Mouse (Mus musculus) heart, postnatal 0 days (tissue): ENCODE data around the gene Kctd10. TPM values are rescaled to one million over a fixed set of nuclear protein-coding genes. Genes with fewer than 3 reads are reported as not detected.
A peak's percentile ranks its signal among the peaks of the same experiment; 100 is the strongest.

Source experiments
- ATAC-seq: fragments of 200-750 bp; cut with Nextera tagmentation; 2 replicates; pipeline ENCODE4 v1.8.0; 2017; ENCODE audit warnings: low read depth, moderate number of reproducible peaks, moderate library complexity; ENCODE audit not compliant: insufficient read depth
- DNase-seq: peaks from one replicate; pipeline ENCODE4 v3.0.0-alpha.2; 2016; ENCODE audit warnings: low spot score
- H3K27ac ChIP-seq: fragments of 300-500 bp; sonication (generic); 2 replicates; pipeline ENCODE4 v1.5.1; 2014; ENCODE audit warnings: low read depth, mild to moderate bottlenecking
- H3K27me3 ChIP-seq: fragments of 300-500 bp; sonication (generic); 2 replicates; pipeline ENCODE4 v1.6.1; 2014; ENCODE audit warnings: low read length, mixed read lengths; ENCODE audit not compliant: control insufficient read depth, insufficient read depth
- H3K36me3 ChIP-seq: fragments of 300-500 bp; sonication (generic); replicated peaks from 2 replicates; pipeline ENCODE4 v1.6.1; 2014; ENCODE audit warnings: low read length, mixed read lengths; ENCODE audit not compliant: control insufficient read depth, insufficient read depth
- H3K4me1 ChIP-seq: fragments of 300-500 bp; sonication (generic); 2 replicates; pipeline ENCODE4 v1.6.1; 2014; ENCODE audit warnings: antibody characterized with exemption; ENCODE audit not compliant: control insufficient read depth, insufficient read depth
- H3K4me2 ChIP-seq: fragments of 300-500 bp; sonication (generic); 2 replicates; pipeline ENCODE4 v1.6.1; 2014; ENCODE audit warnings: low read depth, mild to moderate bottlenecking, low read length, moderate library complexity
- H3K4me3 ChIP-seq: fragments of 300-500 bp; sonication (generic); 2 replicates; pipeline ENCODE4 v1.5.1; 2014; ENCODE audit warnings: low read depth, low read length
- H3K9ac ChIP-seq: fragments of 300-500 bp; sonication (generic); replicated peaks from 2 replicates; pipeline ENCODE4 v1.6.1; 2014; ENCODE audit warnings: low read depth, low read length, mixed read lengths
- H3K9me3 ChIP-seq: fragments of 300-500 bp; sonication (generic); replicated peaks from 2 replicates; pipeline ENCODE4 v1.6.1; 2016; ENCODE audit warnings: low read length; ENCODE audit not compliant: control insufficient read depth
- CTCF ChIP-seq: IDR thresholded peaks from 2 replicates; pipeline ENCODE4 v1.5.1; 2016; ENCODE audit warnings: antibody characterized with exemption, control low read depth, low read depth
- EP300 ChIP-seq: IDR thresholded peaks from 2 replicates; pipeline ENCODE4 v1.6.1; 2016; ENCODE audit warnings: antibody characterized with exemption, low read depth
- WGBS: fragments of 180-500 bp; shearing (Covaris S2); extraction: QIAGEN DNeasy Blood & Tissue Kit; methylation state at CpG from one replicate; pipeline ENCODE4 v1.1.7; 2014; 5-methylcytosine and 5-hydroxymethylcytosine counted together
- polyA plus RNA-seq: library from polyadenylated mRNA; unstranded; fragments of >200 nt; fragmentation: Nextera tagmentation; extraction: Ambion mirVana; gene quantifications from 2 replicates; pipeline ENCODE4 v1.2.1, GENCODE M21; 2015
- total RNA-seq: library from RNA; depleted of rRNA; stranded (reverse); fragments of >200 nt; gene quantifications from 2 replicates; pipeline ENCODE4 v1.2.3, GENCODE M21; 2014; ENCODE audit warnings: low replicate concordance

The Kctd10 gene
- total and polyA plus RNA-seq, 2 experiments from 2014 or later = 64.2 to 83.4 TPM

DNA sequence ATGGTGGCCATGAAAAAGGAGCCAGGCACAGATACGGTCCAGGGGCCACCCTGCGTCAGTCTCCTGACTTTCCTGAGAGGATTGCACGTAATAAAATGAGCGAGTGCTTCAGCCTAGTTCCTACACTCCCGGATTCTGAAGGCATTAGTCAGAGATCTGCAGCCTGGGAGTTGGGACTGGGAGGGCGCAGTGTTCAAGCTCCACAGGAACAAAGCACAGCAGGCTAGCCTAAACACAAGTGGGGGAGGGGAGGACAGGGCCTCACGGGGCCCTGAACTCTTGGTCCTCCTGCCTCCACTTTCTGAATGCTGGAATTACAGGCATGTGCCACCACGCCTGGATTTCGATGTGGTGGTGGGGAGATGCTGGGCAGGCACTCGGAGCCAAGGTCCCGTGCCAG, 7.7 kb downstream of the Kctd10 start:
- no peaks in the 10 kb centered on the region for H3K27me3 ChIP-seq
- peak overlapping the region; percentile 78 for H3K27ac ChIP-seq
- no peak for TF ChIP-seq CTCF
- TF ChIP-seq EP300 = no peak
- WGBS = 39% methylated on average over 11 of the region's 11 CpGs
- peaks cover 66% of the 10 kb centered on the region for H3K4me1 ChIP-seq
- H3K4me2 ChIP-seq = peak overlapping the region; percentile 18; the same call in 1 of the 2 replicates
- H3K9me3 ChIP-seq = no peaks in the 10 kb centered on the region
- peaks cover 80% of the 10 kb centered on the region for H3K36me3 ChIP-seq
- ATAC-seq (no peak), DNase-seq (peak; percentile 37)
- H3K9ac ChIP-seq = no peak overlapping the region
- no peak overlapping the region for H3K4me3 ChIP-seq

- Histone ChIP-seq H3K9ac (0 out of 2 replicates have a peak overlapping the region, but pooled peaks have one; percentile 14), H3K9me3 (no peaks in the 10 kb centered on the region), H3K27me3 (no peaks in the 10 kb centered on the region), H3K36me3 (peaks cover 87% of the 10 kb centered on the region), H3K4me1 (peaks cover 59% of the 10 kb centered on the region), H3K4me2 (peak overlapping the region; percentile 37), H3K4me3 (no peak overlapping the region), H3K27ac (peak overlapping the region; percentile 78)
- 51% methylated on average over 25 of the region's 25 CpGs for WGBS
- 0 out of 2 replicates have a peak, but pooled peaks have one; percentile 16 for ATAC-seq
- TF ChIP-seq CTCF = no peak
- TF ChIP-seq EP300 = no peak
- DNase-seq = peak; percentile 45
These were observed 8.4 kb downstream of the Kctd10 start for GRCm38 (mm10) chr5:114371731-114372473.

DNA sequence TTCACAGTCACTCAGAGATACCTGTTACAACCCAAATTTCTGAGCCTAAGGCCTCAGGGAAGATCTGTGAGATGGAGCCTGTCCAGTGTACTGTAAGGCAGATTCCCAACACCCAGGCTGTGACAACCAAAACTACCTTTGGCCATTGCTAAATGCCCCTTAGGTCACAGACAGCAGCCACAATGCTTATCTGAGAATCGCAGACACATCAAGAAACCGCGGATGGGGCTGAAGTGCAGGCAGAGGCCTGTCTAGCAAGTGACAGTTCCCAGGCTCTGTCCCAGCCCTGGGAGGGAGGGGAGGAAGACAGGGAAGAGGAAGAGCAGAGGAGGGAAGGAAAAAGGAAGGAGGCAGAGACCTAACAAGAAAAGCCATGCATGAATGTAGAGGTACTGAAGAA, 9.0 kb downstream of the Kctd10 start:
- H3K9ac ChIP-seq = 0 out of 2 replicates have a peak overlapping the region, but pooled peaks have one; percentile 14
- 12% methylated on average over 3 of the region's 3 CpGs for WGBS
- DNase-seq (no peak), ATAC-seq (no peak)
- no peak overlapping the region for H3K4me3 ChIP-seq
- no peaks in the 10 kb centered on the region for H3K9me3 ChIP-seq
- TF ChIP-seq EP300 (no peak), CTCF (no peak)
- H3K27me3 ChIP-seq = no peaks in the 10 kb centered on the region
- peak overlapping the region; percentile 37 for H3K4me2 ChIP-seq
- peaks cover 89% of the 10 kb centered on the region for H3K36me3 ChIP-seq
- peaks cover 53% of the 10 kb centered on the region for H3K4me1 ChIP-seq
- H3K27ac ChIP-seq = peak overlapping the region; percentile 78

DNA sequence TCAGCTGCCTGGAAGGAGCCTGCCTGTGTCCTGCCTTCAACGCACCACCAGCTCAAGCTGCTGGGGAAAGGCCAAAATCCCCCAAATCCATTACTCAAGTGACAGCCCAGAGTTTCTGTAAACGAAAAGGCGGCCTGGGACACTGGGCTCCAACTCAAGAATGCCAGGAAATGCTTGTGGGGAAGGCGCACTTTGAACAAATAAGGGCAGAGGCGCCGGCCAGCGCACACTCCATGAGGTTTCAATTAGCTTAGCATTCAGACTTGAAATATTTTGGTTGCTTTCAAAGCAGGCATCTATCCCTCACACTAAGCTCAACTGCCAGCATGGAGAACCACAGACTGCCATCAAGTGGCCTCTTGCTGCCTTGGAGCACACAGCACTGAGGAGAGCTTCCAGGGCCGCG, 9.9 kb downstream of the Kctd10 start:
- no peak overlapping the region for H3K9ac ChIP-seq
- peak overlapping the region; percentile 37; the same call in 1 of the 2 replicates for H3K4me2 ChIP-seq
- WGBS = 56% methylated on average over 9 of the region's 9 CpGs
- peak; percentile 41 for DNase-seq
- H3K36me3 ChIP-seq = peaks cover 89% of the 10 kb centered on the region
- no peaks in the 10 kb centered on the region for H3K27me3 ChIP-seq
- H3K4me3 ChIP-seq = no peak overlapping the region
- no peaks in the 10 kb centered on the region for H3K9me3 ChIP-seq
- H3K27ac ChIP-seq = peak overlapping the region; percentile 78
- peak; percentile 12 for ATAC-seq
- H3K4me1 ChIP-seq = peaks cover 45% of the 10 kb centered on the region
- no peak for TF ChIP-seq EP300
- no peak for TF ChIP-seq CTCF

- H3K27ac ChIP-seq = peak overlapping the region; percentile 78
- 79% methylated on average over 9 of the region's 9 CpGs for WGBS
- TF ChIP-seq CTCF = no peak
- TF ChIP-seq EP300 = no peak
- H3K27me3 ChIP-seq = no peaks in the 10 kb centered on the region
- peaks cover 42% of the 10 kb centered on the region for H3K4me1 ChIP-seq
- peaks cover 94% of the 10 kb centered on the region for H3K36me3 ChIP-seq
- no peak overlapping the region for H3K9ac ChIP-seq
- ATAC-seq (no peak), DNase-seq (no peak)
- H3K4me2 ChIP-seq = no peak overlapping the region
- H3K9me3 ChIP-seq = no peaks in the 10 kb centered on the region
- H3K4me3 ChIP-seq = no peak overlapping the region
These were observed 10.4 kb downstream of the Kctd10 start for GRCm38 (mm10) chr5:114369921-114370320.
